In genomic region chr9:77512220-77512619, GRCm38 (mm10) we compare ENCODE assay signal across 14 mouse cellular contexts. TPM values are rescaled to one million over a fixed set of nuclear protein-coding genes. Genes with fewer than 3 reads are reported as not detected.
DNase-seq lines count a peak whose midpoint lies in the region; ATAC-seq lines count a peak whose summit lies in the region.
"Had no signal": no experiment of that assay in that cellular context is flagged by ENCODE, and none has a peak within 500 bp of the region (broad histone marks: within the 10 kb centered on the region; RNA-seq: fewer than 3 reads in every experiment).

No protein-coding gene starts in this region.

- no peak overlapping the region for H3K9ac ChIP-seq in midbrain, embryonic 14.5 days (replicated peaks; ENCODE audit: low read length)
- H3K9ac ChIP-seq in hindbrain, embryonic 15.5 days = no peak overlapping the region
- no peak overlapping the region for H3K9ac ChIP-seq in liver, embryonic 12.5 days
- H3K9ac ChIP-seq: stomach, embryonic 15.5 days had no signal

- no peak overlapping the region for H3K27ac ChIP-seq in midbrain, embryonic 14.5 days (replicated peaks; ENCODE audit: low read depth, low read length)
- no peak overlapping the region for H3K27ac ChIP-seq in midbrain, embryonic 10.5 days (replicated peaks)
- no peak overlapping the region for H3K27ac ChIP-seq in hindbrain, embryonic 15.5 days (replicated peaks)
- no peak overlapping the region for H3K27ac ChIP-seq in liver, embryonic 12.5 days
- H3K27ac ChIP-seq: stomach, embryonic 15.5 days had no signal

- no peaks in the 10 kb centered on the region for H3K27me3 ChIP-seq in midbrain, embryonic 14.5 days (ENCODE audit: control insufficient read depth, insufficient read depth, low read length)
- peaks cover under 1% of the 10 kb centered on the region; the same call in 1 of the 2 replicates for H3K27me3 ChIP-seq in midbrain, embryonic 10.5 days (ENCODE audit: low read depth, poor library complexity, severe bottlenecking)
- H3K27me3 ChIP-seq in hindbrain, embryonic 15.5 days = no peaks in the 10 kb centered on the region
- H3K27me3 ChIP-seq in liver, embryonic 12.5 days (replicated peaks) = no peaks in the 10 kb centered on the region
- H3K27me3 ChIP-seq: stomach, embryonic 15.5 days had no signal

- no peak overlapping the region for H3K4me3 ChIP-seq in midbrain, embryonic 14.5 days (replicated peaks; ENCODE audit: low read depth, low read length)
- H3K4me3 ChIP-seq in midbrain, embryonic 10.5 days = no peak overlapping the region
- H3K4me3 ChIP-seq in hindbrain, embryonic 15.5 days = no peak overlapping the region
- no peak overlapping the region for H3K4me3 ChIP-seq in liver, embryonic 12.5 days
- H3K4me3 ChIP-seq: stomach, embryonic 15.5 days had no signal

- no peaks in the 10 kb centered on the region for H3K4me1 ChIP-seq in midbrain, embryonic 14.5 days (ENCODE audit: control insufficient read depth, insufficient read depth, low read length)
- peaks cover 23% of the 10 kb centered on the region for H3K4me1 ChIP-seq in midbrain, embryonic 10.5 days
- peaks cover 14% of the 10 kb centered on the region for H3K4me1 ChIP-seq in hindbrain, embryonic 15.5 days (replicated peaks)
- 0 out of 2 replicates have a peak, but pooled peaks cover under 1% of the 10 kb centered on the region for H3K4me1 ChIP-seq in liver, embryonic 12.5 days

- H3K4me2 ChIP-seq in midbrain, embryonic 14.5 days (ENCODE audit: low read length) = no peak overlapping the region
- no peak overlapping the region for H3K4me2 ChIP-seq in hindbrain, embryonic 15.5 days
- H3K4me2 ChIP-seq in liver, embryonic 12.5 days = no peak overlapping the region
- H3K4me2 ChIP-seq: stomach, embryonic 15.5 days had no signal

- no peaks in the 10 kb centered on the region for H3K9me3 ChIP-seq in midbrain, embryonic 14.5 days (ENCODE audit: control insufficient read depth, low read length)
- no peaks in the 10 kb centered on the region for H3K9me3 ChIP-seq in midbrain, embryonic 10.5 days (replicated peaks)
- H3K9me3 ChIP-seq in hindbrain, embryonic 15.5 days = no peaks in the 10 kb centered on the region
- no peaks in the 10 kb centered on the region for H3K9me3 ChIP-seq in liver, embryonic 12.5 days (replicated peaks)
- H3K9me3 ChIP-seq: stomach, embryonic 15.5 days had no signal

- ATAC-seq in midbrain, embryonic 14.5 days (ENCODE audit: low FRiP score, low TSS enrichment) = no peak
- peak; percentile 66; the same call in 1 of the 2 replicates for ATAC-seq in hindbrain, embryonic 15.5 days (ENCODE audit: low FRiP score, low read depth)
- no peak for ATAC-seq in liver, embryonic 12.5 days

- 51% methylated on average over 6 of the region's 6 CpGs for WGBS in midbrain, embryonic 14.5 days
- WGBS in midbrain, embryonic 10.5 days = 57% methylated on average over 6 of the region's 6 CpGs
- 36% methylated on average over 6 of the region's 6 CpGs for WGBS in hindbrain, embryonic 15.5 days
- 70% methylated on average over 6 of the region's 6 CpGs for WGBS in liver, embryonic 12.5 days (ENCODE audit: insufficient replicate concordance)

- DNase-seq in embryo, embryonic 10.5 days (ENCODE audit: low spot score) = peak; percentile 62
- no peak for DNase-seq in embryo, embryonic 10 days (ENCODE audit: low spot score)
- DNase-seq in midbrain, embryonic 14.5 days = peak; percentile 33
- no peak for DNase-seq in midbrain, embryonic 10.5 days (ENCODE audit: low spot score)
- DNase-seq in thymus, postnatal 14 days = peak; percentile 58
- DNase-seq in kidney, postnatal 4 days = no peak
- DNase-seq: gastrocnemius, postnatal 14 days; kidney, postnatal 25 days; lung, adult 18-20 months; right cerebral cortex, postnatal 25 days had no signal

- H3K36me3 ChIP-seq in midbrain, embryonic 14.5 days (ENCODE audit: control insufficient read depth, insufficient read depth, low read length) = no peaks in the 10 kb centered on the region
- no peaks in the 10 kb centered on the region for H3K36me3 ChIP-seq in midbrain, embryonic 10.5 days
- H3K36me3 ChIP-seq in hindbrain, embryonic 15.5 days = no peaks in the 10 kb centered on the region
- no peaks in the 10 kb centered on the region for H3K36me3 ChIP-seq in liver, embryonic 12.5 days
- H3K36me3 ChIP-seq: G1E; stomach, embryonic 15.5 days had no signal

RNA-seq across cellular contexts. Expression of gene Lrrc1, which starts 32.5 kb away (rescaled TPM):
- polyA plus RNA-seq in midbrain, embryonic 14.5 days (2014; fragmentation: Nextera tagmentation; extraction: Ambion mirVana) = 5.1 and 7.1 TPM in 2 replicates
- polyA plus RNA-seq in midbrain, embryonic 10.5 days (2016; fragmentation: Nextera tagmentation; extraction: Ambion mirVana) = 5.8 and 6.5 TPM in 2 replicates
- 4.3 and 5.9 TPM in 2 replicates for polyA plus RNA-seq in hindbrain, embryonic 15.5 days (2015; fragmentation: Nextera tagmentation; extraction: Ambion mirVana)
- 4.0 and 4.4 TPM in 2 replicates for polyA plus RNA-seq in liver, embryonic 12.5 days (2016; fragmentation: Nextera tagmentation; extraction: Ambion mirVana)
- polyA plus RNA-seq: G1E had no signal

Comparison
In these comparisons a context has a peak if more than half of its experiments do, and no peak if none do; other contexts are left out.
1. DNase-seq: peak in embryo, embryonic 10.5 days (single experiment), midbrain, embryonic 14.5 days (single experiment) and thymus, postnatal 14 days (single experiment); none in embryo, embryonic 10 days (single experiment), midbrain, embryonic 10.5 days (single experiment) and kidney, postnatal 4 days (0 of 2).